Mouse (Mus musculus) embryonic facial prominence, embryonic 15.5 days (tissue): ENCODE data around the gene Creb5. TPM values are rescaled to one million over a fixed set of nuclear protein-coding genes. Genes with fewer than 3 reads are reported as not detected.

ENCODE experiments used
- ATAC-seq: fragments of 200-750 bp; cut with Nextera tagmentation; 2 replicates; pipeline ENCODE4 v1.8.0; 2017; ENCODE audit warnings: low read depth, moderate TSS enrichment; ENCODE audit not compliant: insufficient number of reproducible peaks, low FRiP score, low TSS enrichment
- H3K27ac ChIP-seq: fragments of 300-500 bp; sonication (generic); replicated peaks from 2 replicates; pipeline ENCODE4 v1.5.1; 2015; ENCODE audit warnings: mild to moderate bottlenecking, inconsistent platforms
- H3K27me3 ChIP-seq: fragments of 300-500 bp; sonication (generic); 2 replicates; pipeline ENCODE4 v1.6.1; 2015; ENCODE audit warnings: inconsistent platforms
- H3K36me3 ChIP-seq: fragments of 300-500 bp; sonication (generic); 2 replicates; pipeline ENCODE4 v1.6.1; 2015; ENCODE audit warnings: mild to moderate bottlenecking, inconsistent platforms
- H3K4me1 ChIP-seq: fragments of 300-500 bp; sonication (generic); 2 replicates; pipeline ENCODE4 v1.6.1; 2015; ENCODE audit warnings: inconsistent platforms
- H3K4me2 ChIP-seq: fragments of 300-500 bp; sonication (generic); replicated peaks from 2 replicates; pipeline ENCODE4 v1.6.1; 2015; ENCODE audit warnings: mild to moderate bottlenecking, inconsistent platforms
- H3K4me3 ChIP-seq: fragments of 300-500 bp; sonication (generic); replicated peaks from 2 replicates; pipeline ENCODE4 v1.5.1; 2015; ENCODE audit warnings: mild to moderate bottlenecking, inconsistent platforms
- H3K9ac ChIP-seq: fragments of 300-500 bp; sonication (generic); 2 replicates; pipeline ENCODE4 v1.6.1; 2015; ENCODE audit warnings: inconsistent platforms
- H3K9me3 ChIP-seq: fragments of 300-500 bp; sonication (generic); replicated peaks from 2 replicates; pipeline ENCODE4 v1.6.1; 2016; ENCODE audit warnings: inconsistent platforms
- WGBS: fragments of 180-500 bp; shearing (Covaris S2); methylation state at CpG from one replicate; pipeline ENCODE4 v1.1.7; 2015; 5-methylcytosine and 5-hydroxymethylcytosine counted together
- polyA plus RNA-seq: library from polyadenylated mRNA; unstranded; fragments of >200 nt; fragmentation: Nextera tagmentation; extraction: Ambion mirVana; gene quantifications from 2 replicates; pipeline ENCODE4 v1.2.1, GENCODE M21; 2015

Creb5 gene
- polyA plus RNA-seq, 1 experiment from 2014 or later, result 28.3 TPM

- ATAC-seq, result no peak
- Histone ChIP-seq H3K4me3 (no peak overlapping the region), H3K9ac (no peak overlapping the region), H3K4me1 (peaks cover 2% of the 10 kb centered on the region; the same call in 1 of the 2 replicates), H3K36me3 (no peaks in the 10 kb centered on the region), H3K27ac (no peak overlapping the region), H3K27me3 (no peaks in the 10 kb centered on the region), H3K9me3 (no peaks in the 10 kb centered on the region), H3K4me2 (no peak overlapping the region)
- 32% methylated on average over 4 of the region's 4 CpGs for WGBS
Measured at GRCm38 (mm10) chr6:53733999-53734398, 446.9 kb downstream of the Creb5 start.

- Histone ChIP-seq H3K27me3 (no peaks in the 10 kb centered on the region), H3K27ac (no peak overlapping the region), H3K36me3 (no peaks in the 10 kb centered on the region), H3K4me1 (peaks cover 2% of the 10 kb centered on the region; the same call in 1 of the 2 replicates), H3K9ac (no peak overlapping the region), H3K4me2 (no peak overlapping the region), H3K4me3 (no peak overlapping the region), H3K9me3 (no peaks in the 10 kb centered on the region)
- no peak for ATAC-seq
- WGBS, result 42% methylated on average over 6 of the region's 6 CpGs
Measured at GRCm38 (mm10) chr6:53735696-53736095, 448.6 kb downstream of the Creb5 start.

GRCm38 (mm10) chr6:53738206-53738605 is 451.1 kb downstream of the Creb5 start:
- Histone ChIP-seq H3K27ac (no peak overlapping the region), H3K4me1 (no peaks in the 10 kb centered on the region; the same call in 1 of the 2 replicates), H3K9me3 (no peaks in the 10 kb centered on the region), H3K9ac (no peak overlapping the region), H3K27me3 (no peaks in the 10 kb centered on the region), H3K4me2 (no peak overlapping the region), H3K36me3 (no peaks in the 10 kb centered on the region), H3K4me3 (no peak overlapping the region)
- no peak for ATAC-seq

- Histone ChIP-seq H3K4me2 (no peak overlapping the region), H3K9ac (no peak overlapping the region), H3K27ac (no peak overlapping the region), H3K9me3 (no peaks in the 10 kb centered on the region), H3K27me3 (no peaks in the 10 kb centered on the region), H3K36me3 (no peaks in the 10 kb centered on the region), H3K4me1 (no peaks in the 10 kb centered on the region), H3K4me3 (no peak overlapping the region)
- 80% methylated on average over 3 of the region's 3 CpGs for WGBS
- ATAC-seq, result no peak
Measured at GRCm38 (mm10) chr6:53741222-53741621, 454.2 kb downstream of the Creb5 start.

Other genes starting within 250 kb of the Creb5 start
- gene Jazf1, start 218.6 kb upstream of the Creb5 start, polyA plus RNA-seq, result 14.8 and 14.9 TPM in 2 replicates